Mouse (Mus musculus) testis, adult 2 months (tissue): ENCODE results near the gene C330021F23Rik.

Experiments
- CTCF ChIP-seq: fragments of 200-500 bp; IDR thresholded peaks from 2 replicates; pipeline ENCODE4 v1.5.1; 2012; ENCODE audit warnings: low read depth, mild to moderate bottlenecking, inconsistent platforms, low read length, moderate library complexity; ENCODE audit not compliant: control insufficient read depth, insufficient read depth, insufficient replicate concordance
- POLR2A ChIP-seq: fragments of 200-500 bp; IDR thresholded peaks from 2 replicates; pipeline ENCODE4 v1.6.1; 2012; ENCODE audit warnings: low read depth, mild to moderate bottlenecking, inconsistent platforms, low read length, moderate library complexity; ENCODE audit not compliant: control insufficient read depth

- TF ChIP-seq POLR2A: no peak
- no peak for TF ChIP-seq CTCF
Observed at GRCm38 (mm10) chr8:3587391-3588257, 19.8 kb downstream of the C330021F23Rik start.
